In genomic region chr9:29650679-29651078, GRCm38 (mm10) we compare ENCODE assay signal across 8 mouse cellular contexts.
DNase-seq lines count a peak whose midpoint lies in the region; ATAC-seq and TF ChIP-seq lines count a peak whose summit lies in the region.

No protein-coding gene starts in this region.

- no peak overlapping the region for H3K27ac ChIP-seq in gastrocnemius, adult 2 months
- no peak overlapping the region for H3K27ac ChIP-seq in forebrain, postnatal 0 days (ENCODE audit: low read depth, low read length)

- ATAC-seq in forebrain, postnatal 0 days, result peak; percentile 72
- ATAC-seq in megakaryocyte progenitor cell, adult 5-6 weeks (replicated peaks; ENCODE audit: poor library complexity), result peak; percentile 72

- H3K4me1 ChIP-seq in forebrain, postnatal 0 days (ENCODE audit: insufficient read depth), result 0 out of 2 replicates have a peak, but pooled peaks cover 3% of the 10 kb centered on the region

- H3K9me3 ChIP-seq in forebrain, postnatal 0 days (ENCODE audit: low read length), result no peaks in the 10 kb centered on the region

- peak; percentile 83 for TF ChIP-seq CTCF in gastrocnemius, adult 2 months (IDR thresholded peaks at IDR 0.05)
- TF ChIP-seq CTCF in forebrain, postnatal 0 days (IDR thresholded peaks at IDR 0.05; ENCODE audit: low read depth), result peak; percentile 91

- H3K36me3 ChIP-seq in forebrain, postnatal 0 days (ENCODE audit: insufficient read depth), result no peaks in the 10 kb centered on the region

- H3K4me3 ChIP-seq in gastrocnemius, adult 2 months, result no peak overlapping the region
- no peak overlapping the region for H3K4me3 ChIP-seq in forebrain, postnatal 0 days (ENCODE audit: low read depth, low read length)

- intact Hi-C loops in gastrocnemius, adult 2 months (cut with DNase I), result no loop called here
- intact Hi-C loops in gastrocnemius, postnatal 36 days (cut with DNase I), result no loop called here

- no peaks in the 10 kb centered on the region for H3K27me3 ChIP-seq in forebrain, postnatal 0 days (ENCODE audit: insufficient read depth, low read length)

- peak; percentile 26 for DNase-seq in gastrocnemius, adult 2 months
- DNase-seq in gastrocnemius, postnatal 36 days, result no peak
- peak; percentile 2 for DNase-seq in A20 (ENCODE audit: low read depth, low spot score)
- DNase-seq in cerebellum, adult 11 months, result peak; percentile 52
- peak; percentile 84 for DNase-seq in forebrain, postnatal 0 days
- DNase-seq in kidney, postnatal 14 days, result peak; percentile 21
- DNase-seq in yolk sac, embryonic 10.5 days (ENCODE audit: low spot score), result peak; percentile 18

- 32% methylated on average over 4 of the region's 4 CpGs for WGBS in forebrain, postnatal 0 days

- H3K4me2 ChIP-seq in forebrain, postnatal 0 days (ENCODE audit: low read depth), result no peak overlapping the region

- no peak overlapping the region for H3K9ac ChIP-seq in forebrain, postnatal 0 days

Comparison
In these comparisons a context has a peak if more than half of its experiments do, and no peak if none do; other contexts are left out.
1. DNase-seq: peak in gastrocnemius, adult 2 months (single experiment), A20 (single experiment), cerebellum, adult 11 months (single experiment), forebrain, postnatal 0 days (single experiment), kidney, postnatal 14 days (single experiment) and yolk sac, embryonic 10.5 days (single experiment); none in gastrocnemius, postnatal 36 days (0 of 2).